Mouse (Mus musculus) stomach, embryonic 14.5 days (tissue): Measurements from ENCODE around the gene Bglap. TPM values are rescaled to one million over a fixed set of nuclear protein-coding genes. Genes with fewer than 3 reads are reported as not detected.
"Not testable (repeated sequence)": the region's sequence is repeated elsewhere in the genome, so short reads cannot be mapped to it uniquely, and the experiment has no call there.

Experiments used
- ATAC-seq: fragments of 200-750 bp; cut with Nextera tagmentation; 2 replicates; pipeline ENCODE4 v1.8.0; 2017; ENCODE audit warnings: low read depth, moderate TSS enrichment; ENCODE audit not compliant: insufficient number of reproducible peaks, insufficient read depth, low FRiP score
- H3K27ac ChIP-seq: fragments of 300-500 bp; sonication (generic); 2 replicates; pipeline ENCODE4 v1.5.1; 2014; ENCODE audit warnings: mild to moderate bottlenecking, low read length, moderate library complexity, mixed read lengths
- H3K27me3 ChIP-seq: fragments of 300-500 bp; sonication (generic); 2 replicates; pipeline ENCODE4 v1.6.1; 2014; ENCODE audit warnings: low read length, control low read depth, mixed read lengths; ENCODE audit not compliant: control insufficient read depth, insufficient read depth
- H3K36me3 ChIP-seq: fragments of 300-500 bp; sonication (generic); 2 replicates; pipeline ENCODE4 v1.6.1; 2014; ENCODE audit warnings: mild to moderate bottlenecking, control low read depth, low read length, moderate library complexity, mixed read lengths; ENCODE audit not compliant: control insufficient read depth, insufficient read depth
- H3K4me1 ChIP-seq: fragments of 300-500 bp; sonication (generic); 2 replicates; pipeline ENCODE4 v1.6.1; 2014; ENCODE audit warnings: low read length, control low read depth, mixed read lengths; ENCODE audit not compliant: control insufficient read depth, insufficient read depth
- H3K4me2 ChIP-seq: fragments of 300-500 bp; sonication (generic); replicated peaks from 2 replicates; pipeline ENCODE4 v1.6.1; 2014; ENCODE audit warnings: low read depth, low read length, control low read depth
- H3K4me3 ChIP-seq: fragments of 300-500 bp; sonication (generic); 2 replicates; pipeline ENCODE4 v1.5.1; 2014; ENCODE audit warnings: low read depth, low read length, control low read depth
- H3K9ac ChIP-seq: fragments of 300-500 bp; sonication (generic); replicated peaks from 2 replicates; pipeline ENCODE4 v1.6.1; 2014; ENCODE audit warnings: low read depth, mild to moderate bottlenecking, control low read depth, low read length, moderate library complexity, mixed read lengths
- H3K9me3 ChIP-seq: fragments of 300-500 bp; sonication (generic); 2 replicates; pipeline ENCODE4 v1.6.1; 2016; ENCODE audit warnings: low read depth, low read length, control low read depth; ENCODE audit not compliant: control insufficient read depth
- WGBS: fragments of 180-500 bp; shearing (Covaris S2); extraction: QIAGEN DNeasy Blood & Tissue Kit; methylation state at CpG from one replicate; pipeline ENCODE4 v1.1.7; 2014; 5-methylcytosine and 5-hydroxymethylcytosine counted together
- polyA plus RNA-seq: library from polyadenylated mRNA; unstranded; fragments of >200 nt; fragmentation: Nextera tagmentation; extraction: Ambion mirVana; gene quantifications from 2 replicates; pipeline ENCODE4 v1.2.1, GENCODE M21; 2014

The Bglap gene
- polyA plus RNA-seq, 1 experiment from 2014 or later, result not detected

- WGBS, result 0% methylated on average over 2 of the region's 2 CpGs
- Histone ChIP-seq H3K4me2 (no peak overlapping the region), H3K4me3 (no peak overlapping the region), H3K36me3 (peaks cover 3% of the 10 kb centered on the region), H3K4me1 (peaks cover 12% of the 10 kb centered on the region; the same call in 1 of the 2 replicates), H3K27ac (no peak overlapping the region), H3K27me3 (no peaks in the 10 kb centered on the region), H3K9me3 (no peaks in the 10 kb centered on the region), H3K9ac (no peak overlapping the region)
- ATAC-seq, result no peak
These were observed 22.8 kb upstream of the Bglap start for GRCm38 (mm10) chr3:88407090-88407489.

DNA sequence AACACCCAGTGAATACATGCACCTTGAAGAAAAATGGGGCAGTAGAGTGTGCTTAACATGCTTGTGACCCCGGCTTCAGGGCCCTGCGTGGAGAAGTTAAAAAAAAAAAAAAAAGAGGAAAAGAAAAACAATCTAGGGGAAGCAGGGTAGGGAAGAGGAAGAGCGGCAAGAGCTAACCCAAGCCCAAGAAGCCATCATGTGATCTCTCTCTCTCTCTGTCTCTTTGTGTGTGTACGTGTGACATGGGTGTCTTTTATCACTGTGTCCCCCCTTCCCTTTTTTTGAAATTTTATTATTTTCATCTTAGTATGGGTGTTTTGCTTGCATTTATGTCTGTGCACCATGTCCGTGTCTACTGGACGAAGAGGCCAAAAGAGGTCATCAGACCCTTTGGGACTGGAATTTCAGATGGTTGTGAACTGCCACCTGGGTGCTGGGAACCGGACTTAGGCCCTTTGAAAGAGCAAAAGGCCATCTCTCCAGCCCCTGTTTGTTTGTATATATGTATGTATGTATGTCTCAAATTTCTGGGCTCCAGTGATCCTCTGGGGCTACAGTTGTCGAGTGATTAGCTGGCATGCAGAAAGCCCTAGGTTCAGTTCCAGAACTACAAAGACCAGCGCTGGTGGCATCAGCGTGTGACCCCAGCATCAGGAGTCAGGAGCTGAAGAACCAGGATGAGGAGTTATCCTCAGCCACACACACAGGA lies 19.4 kb upstream of the Bglap start:
- H3K27ac ChIP-seq, result no peak overlapping the region
- H3K4me1 ChIP-seq, result 0 out of 2 replicates have a peak, but pooled peaks cover under 1% of the 10 kb centered on the region
- no peaks in the 10 kb centered on the region for H3K9me3 ChIP-seq
- no peak overlapping the region for H3K4me2 ChIP-seq
- H3K36me3 ChIP-seq, result peaks cover 3% of the 10 kb centered on the region
- WGBS, result 94% methylated on average over 10 of the region's 10 CpGs
- no peaks in the 10 kb centered on the region for H3K27me3 ChIP-seq
- no peak overlapping the region for H3K9ac ChIP-seq
- H3K4me3 ChIP-seq, result no peak overlapping the region
- ATAC-seq, result no peak

DNA sequence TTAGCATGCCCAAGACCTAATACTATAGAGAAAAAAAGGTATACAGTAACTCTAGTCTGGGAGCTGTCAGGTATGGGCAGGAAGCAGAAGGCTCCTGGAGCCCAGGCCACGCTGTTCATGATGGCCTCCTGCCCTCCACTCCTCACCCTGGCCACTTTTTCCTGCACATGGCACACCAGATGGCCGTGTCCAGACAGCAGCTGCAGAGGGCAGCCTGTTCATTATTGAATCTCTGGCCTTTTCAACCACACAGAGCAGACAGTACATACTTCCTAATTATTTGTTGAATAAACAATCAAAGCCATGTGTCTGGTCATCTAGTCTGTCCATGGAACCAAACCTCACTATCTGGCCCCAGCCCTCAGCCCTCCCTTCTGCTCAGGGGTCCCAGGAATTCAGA lies 14.4 kb upstream of the Bglap start:
- no peaks in the 10 kb centered on the region for H3K9me3 ChIP-seq
- H3K4me2 ChIP-seq, result no peak overlapping the region
- H3K9ac ChIP-seq, result no peak overlapping the region
- no peaks in the 10 kb centered on the region for H3K27me3 ChIP-seq
- H3K36me3 ChIP-seq, result peaks cover 3% of the 10 kb centered on the region
- H3K4me3 ChIP-seq, result no peak overlapping the region
- ATAC-seq, result no peak
- 83% methylated on average over 2 of the region's 2 CpGs for WGBS
- no peaks in the 10 kb centered on the region for H3K4me1 ChIP-seq
- no peak overlapping the region for H3K27ac ChIP-seq

DNA sequence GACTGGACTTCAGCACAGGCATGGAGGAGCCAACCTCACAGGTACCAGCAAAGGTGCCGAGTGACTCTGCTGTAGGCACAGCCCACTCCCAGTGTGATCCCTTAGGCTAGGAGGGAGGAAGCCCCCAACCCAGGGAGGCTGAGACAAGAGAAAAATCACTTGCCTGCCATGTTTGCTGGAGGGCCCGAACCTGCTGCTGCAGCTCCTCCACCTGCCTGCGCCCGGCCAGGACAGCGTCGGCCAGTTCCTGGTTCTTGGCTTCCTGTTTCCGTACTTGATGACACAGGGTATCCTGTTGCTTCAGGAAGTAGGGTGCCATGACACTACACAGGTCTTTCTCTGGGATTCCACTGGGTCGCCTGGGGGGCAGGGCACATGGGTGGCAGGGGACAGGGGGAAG lies 11.5 kb upstream of the Bglap start:
- Histone ChIP-seq H3K9me3 (no peaks in the 10 kb centered on the region), H3K4me1 (no peaks in the 10 kb centered on the region), H3K4me2 (no peak overlapping the region), H3K27me3 (no peaks in the 10 kb centered on the region), H3K36me3 (peaks cover 4% of the 10 kb centered on the region), H3K4me3 (no peak overlapping the region), H3K27ac (no peak overlapping the region), H3K9ac (no peak overlapping the region)
- ATAC-seq, result no peak
- WGBS, result 90% methylated on average over 8 of the region's 8 CpGs

GRCm38 (mm10) chr3:88395288-88395687 lies 11.0 kb upstream of the Bglap start:
- H3K9me3 ChIP-seq, result no peaks in the 10 kb centered on the region; the same call in 1 of the 2 replicates
- no peak overlapping the region for H3K4me2 ChIP-seq
- peaks cover 4% of the 10 kb centered on the region for H3K36me3 ChIP-seq
- H3K4me3 ChIP-seq, result no peak overlapping the region
- no peak for ATAC-seq
- no peaks in the 10 kb centered on the region for H3K27me3 ChIP-seq
- 93% methylated on average over 6 of the region's 6 CpGs for WGBS
- no peaks in the 10 kb centered on the region for H3K4me1 ChIP-seq
- no peak overlapping the region for H3K27ac ChIP-seq
- no peak overlapping the region for H3K9ac ChIP-seq

- Histone ChIP-seq H3K9me3 (no peaks in the 10 kb centered on the region; the same call in 1 of the 2 replicates), H3K27me3 (no peaks in the 10 kb centered on the region), H3K27ac (no peak overlapping the region), H3K36me3 (peaks cover 4% of the 10 kb centered on the region), H3K4me2 (no peak overlapping the region), H3K4me3 (no peak overlapping the region), H3K9ac (no peak overlapping the region), H3K4me1 (no peaks in the 10 kb centered on the region)
- no peak for ATAC-seq
- WGBS, result 86% methylated on average over 9 of the region's 9 CpGs
These were observed 9.6 kb upstream of the Bglap start for GRCm38 (mm10) chr3:88393776-88394375.

- H3K4me2 ChIP-seq, result peak overlapping the region; percentile 25; the same call in 1 of the 2 replicates
- ATAC-seq, H3K27ac ChIP-seq, H3K4me3 ChIP-seq, H3K9ac ChIP-seq, H3K36me3 ChIP-seq, H3K9me3 ChIP-seq, H3K27me3 ChIP-seq, H3K4me1 ChIP-seq: not testable (repeated sequence)
- 22% methylated on average over 1 of the region's 7 CpGs for WGBS
These were observed 1.9 kb downstream of the Bglap start for GRCm38 (mm10) chr3:88382383-88382782.

DNA sequence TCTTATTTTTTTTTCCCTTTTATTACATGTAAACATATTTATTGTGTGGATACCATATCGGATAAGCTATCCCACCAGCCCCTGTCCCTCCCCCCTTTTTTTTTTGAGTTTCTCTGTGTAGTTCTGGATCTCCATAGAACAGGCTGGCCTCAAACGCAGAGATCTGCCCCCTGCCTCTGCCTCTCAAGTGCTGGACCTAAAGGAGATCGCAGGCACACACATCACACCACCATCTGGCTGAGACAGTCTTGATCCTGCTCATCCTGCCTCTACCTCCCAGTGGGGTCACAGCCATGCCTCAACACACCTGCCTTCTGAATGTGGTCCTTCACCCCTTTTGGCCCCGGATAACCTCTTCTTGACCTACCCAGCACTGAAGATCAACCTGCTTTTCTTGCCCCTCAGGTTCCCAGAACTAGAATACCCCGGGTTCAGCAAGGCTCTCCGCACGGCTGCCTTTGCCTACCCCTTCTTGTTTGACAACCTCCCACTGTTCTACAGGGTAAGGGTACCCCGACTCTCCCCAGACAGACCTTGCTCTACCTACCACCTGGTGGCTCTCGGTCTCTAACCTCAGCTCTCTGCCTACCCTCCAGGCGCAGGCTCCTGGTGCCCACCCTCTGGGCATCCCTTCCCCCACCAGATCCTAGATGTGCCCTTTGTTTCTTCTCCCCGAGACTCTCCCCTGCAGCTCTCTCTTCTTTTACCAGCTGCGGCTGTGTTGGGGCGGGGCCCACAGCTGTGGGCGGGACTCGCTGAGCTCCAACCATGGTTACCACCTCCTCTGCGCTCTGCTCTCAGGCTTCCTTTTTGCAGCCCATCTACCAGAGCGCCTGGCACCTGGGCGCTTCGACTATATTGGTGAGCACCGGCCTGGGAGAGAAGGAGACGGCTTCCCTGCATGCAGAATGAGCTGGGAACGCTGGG lies 2.6 kb downstream of the Bglap start:
- not testable (repeated sequence) for H3K9ac ChIP-seq, H3K36me3 ChIP-seq, H3K9me3 ChIP-seq, H3K27me3 ChIP-seq, H3K4me1 ChIP-seq, H3K27ac ChIP-seq
- Histone ChIP-seq H3K4me3 (0 out of 2 replicates have a peak overlapping the region, but pooled peaks have one; percentile 5), H3K4me2 (peak overlapping the region; percentile 25)
- peak; percentile 83 for ATAC-seq
- WGBS, result 7% methylated on average over 19 of the region's 22 CpGs
